Mouse (Mus musculus) limb, embryonic 13.5 days (tissue): ENCODE measurements around the gene Cadps. TPM values are rescaled to one million over a fixed set of nuclear protein-coding genes. Genes with fewer than 3 reads are reported as not detected.

ENCODE experiments used
- ATAC-seq: fragments of 200-750 bp; cut with Nextera tagmentation; 2 replicates; pipeline ENCODE4 v1.8.0; 2017; ENCODE audit warnings: low read depth, moderate number of reproducible peaks, moderate TSS enrichment; ENCODE audit not compliant: low FRiP score
- H3K27ac ChIP-seq: fragments of 300-500 bp; sonication (generic); 2 replicates; pipeline ENCODE4 v1.5.1; 2015; ENCODE audit warnings: inconsistent platforms, mild to moderate bottlenecking, moderate library complexity
- H3K27me3 ChIP-seq: fragments of 300-500 bp; sonication (generic); 2 replicates; pipeline ENCODE4 v1.6.1; 2015; ENCODE audit warnings: mild to moderate bottlenecking, inconsistent platforms
- H3K36me3 ChIP-seq: fragments of 300-500 bp; sonication (generic); 2 replicates; pipeline ENCODE4 v1.6.1; 2015; ENCODE audit warnings: inconsistent platforms, mild to moderate bottlenecking, moderate library complexity
- H3K4me1 ChIP-seq: fragments of 300-500 bp; sonication (generic); 2 replicates; pipeline ENCODE4 v1.6.1; 2015; ENCODE audit warnings: inconsistent platforms
- H3K4me2 ChIP-seq: fragments of 300-500 bp; sonication (generic); replicated peaks from 2 replicates; pipeline ENCODE4 v1.6.1; 2015; ENCODE audit warnings: inconsistent platforms, mild to moderate bottlenecking, moderate library complexity
- H3K4me3 ChIP-seq: fragments of 300-500 bp; sonication (generic); 2 replicates; pipeline ENCODE4 v1.5.1; 2015; ENCODE audit warnings: moderate library complexity, mild to moderate bottlenecking, inconsistent platforms
- H3K9ac ChIP-seq: fragments of 300-500 bp; sonication (generic); 2 replicates; pipeline ENCODE4 v1.6.1; 2015; ENCODE audit warnings: mild to moderate bottlenecking, inconsistent platforms
- H3K9me3 ChIP-seq: fragments of 300-500 bp; sonication (generic); 2 replicates; pipeline ENCODE4 v1.6.1; 2016; ENCODE audit warnings: inconsistent platforms
- WGBS: fragments of 180-500 bp; shearing (Covaris S2); methylation state at CpG from one replicate; pipeline ENCODE4 v1.1.7; 2015; 5-methylcytosine and 5-hydroxymethylcytosine counted together
- polyA plus RNA-seq: library from polyadenylated mRNA; unstranded; fragments of >200 nt; fragmentation: Nextera tagmentation; extraction: Ambion mirVana; gene quantifications from 2 replicates; pipeline ENCODE4 v1.2.1, GENCODE M21; 2015

The Cadps gene
- polyA plus RNA-seq, 1 experiment from 2014 or later = 0.87 TPM

DNA sequence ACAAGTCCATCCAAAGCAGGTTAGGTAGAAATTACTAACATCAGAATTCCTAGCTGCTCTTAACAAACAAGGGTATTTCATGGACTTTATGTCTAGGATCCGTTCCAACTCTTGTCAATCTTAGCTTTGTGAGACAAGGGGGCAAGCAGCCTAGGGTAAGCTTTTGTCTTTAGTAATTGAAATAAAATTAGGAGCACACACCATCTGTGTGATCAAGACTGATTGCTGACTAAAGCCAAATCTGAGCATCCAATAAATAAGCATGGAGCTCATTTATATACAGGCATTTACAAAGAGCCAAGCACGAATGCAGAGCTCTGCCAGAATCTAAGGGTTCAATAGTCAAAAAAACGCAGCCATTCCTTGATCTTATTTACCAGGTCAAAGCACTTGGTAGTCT lies 104.1 kb downstream of the Cadps start:
- Histone ChIP-seq H3K36me3 (no peaks in the 10 kb centered on the region), H3K4me2 (no peak overlapping the region), H3K9me3 (no peaks in the 10 kb centered on the region), H3K27me3 (no peaks in the 10 kb centered on the region), H3K4me3 (no peak overlapping the region), H3K4me1 (no peaks in the 10 kb centered on the region; the same call in 1 of the 2 replicates), H3K9ac (no peak overlapping the region), H3K27ac (no peak overlapping the region)
- no peak for ATAC-seq
- 80% methylated on average over 3 of the region's 3 CpGs for WGBS

DNA sequence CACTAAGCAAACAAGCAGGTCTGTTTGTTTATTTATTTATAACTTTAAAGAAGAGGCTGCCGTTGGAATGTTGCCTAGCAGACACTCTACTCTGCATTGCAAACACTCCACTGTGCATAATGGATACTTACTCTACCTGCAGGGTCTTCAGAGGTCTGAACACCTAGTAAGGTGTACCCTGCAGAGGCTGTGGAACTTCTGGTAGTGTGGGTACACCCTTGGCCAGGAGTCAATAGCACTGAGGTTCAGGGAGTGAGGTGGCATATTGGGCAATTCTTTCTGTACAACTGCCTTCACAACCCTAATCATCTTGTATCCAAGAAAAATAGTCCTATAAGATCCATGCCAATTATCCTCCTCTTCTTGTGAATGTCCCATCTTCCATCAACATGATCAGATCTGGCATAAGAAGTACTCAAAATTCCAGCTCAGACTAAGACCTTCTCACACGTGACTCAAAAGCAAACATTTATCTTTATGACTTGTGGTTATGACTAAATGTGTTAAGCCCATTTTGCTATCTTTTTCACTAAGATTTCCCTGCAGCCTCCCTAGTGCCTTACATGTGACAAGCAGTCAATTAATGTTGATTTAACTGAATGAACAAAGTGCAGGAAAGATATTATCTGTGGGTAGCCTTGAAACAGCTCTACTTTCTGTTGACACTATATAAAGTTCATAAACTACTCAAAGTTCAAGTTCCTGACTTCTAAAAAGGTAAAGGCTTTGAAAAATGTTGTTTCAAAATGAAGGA lies 106.8 kb downstream of the Cadps start:
- ATAC-seq = no peak
- Histone ChIP-seq H3K4me2 (no peak overlapping the region), H3K4me3 (no peak overlapping the region), H3K27ac (no peak overlapping the region), H3K36me3 (no peaks in the 10 kb centered on the region), H3K4me1 (no peaks in the 10 kb centered on the region; the same call in 1 of the 2 replicates), H3K9me3 (no peaks in the 10 kb centered on the region), H3K27me3 (no peaks in the 10 kb centered on the region), H3K9ac (no peak overlapping the region)
- WGBS = 69% methylated on average over 2 of the region's 2 CpGs

DNA sequence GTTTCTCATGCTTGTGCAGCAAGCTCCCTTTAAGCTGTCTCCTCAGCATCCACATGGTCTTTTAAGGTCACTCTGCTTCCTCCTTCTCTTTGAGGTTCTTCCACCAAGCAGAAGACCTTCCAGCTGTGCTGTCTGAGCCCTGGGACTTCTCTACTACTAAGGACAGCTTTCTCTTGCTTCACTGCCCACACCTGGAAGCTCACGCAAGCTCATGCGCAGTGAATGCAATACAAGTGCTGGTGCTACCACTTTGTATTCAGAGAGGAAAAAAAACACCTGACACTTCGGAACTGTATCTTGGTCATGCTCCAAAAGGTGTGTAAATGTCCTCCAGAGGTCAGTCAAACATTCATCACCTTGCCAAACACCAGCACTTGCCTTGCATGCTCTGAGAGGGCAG lies 115.5 kb downstream of the Cadps start:
- H3K9me3 ChIP-seq = no peaks in the 10 kb centered on the region
- H3K4me3 ChIP-seq = no peak overlapping the region
- no peaks in the 10 kb centered on the region for H3K4me1 ChIP-seq
- 88% methylated on average over 3 of the region's 3 CpGs for WGBS
- no peak for ATAC-seq
- no peak overlapping the region for H3K9ac ChIP-seq
- H3K4me2 ChIP-seq = no peak overlapping the region
- H3K27me3 ChIP-seq = no peaks in the 10 kb centered on the region
- H3K36me3 ChIP-seq = no peaks in the 10 kb centered on the region
- H3K27ac ChIP-seq = no peak overlapping the region

DNA sequence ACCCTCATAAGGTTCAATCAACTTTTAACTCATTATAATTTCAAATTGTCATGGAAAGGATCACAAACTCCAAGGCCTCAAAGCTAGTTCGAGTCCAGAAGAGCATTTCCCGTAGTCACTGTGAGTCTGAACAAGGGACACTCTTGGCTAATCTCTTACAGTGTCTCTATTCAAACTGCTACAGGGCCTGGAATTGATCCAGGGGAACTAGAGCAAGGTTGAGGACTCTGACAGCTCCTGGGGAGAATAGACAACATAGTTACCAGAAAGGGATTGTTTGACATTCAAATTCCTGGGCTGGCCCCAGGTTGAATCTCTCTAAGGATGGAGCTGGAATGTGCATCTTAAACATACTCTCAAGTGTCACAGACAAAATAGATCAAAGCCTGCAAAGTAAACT lies 118.4 kb downstream of the Cadps start:
- Histone ChIP-seq H3K36me3 (no peaks in the 10 kb centered on the region), H3K27me3 (no peaks in the 10 kb centered on the region), H3K9me3 (no peaks in the 10 kb centered on the region), H3K4me3 (no peak overlapping the region), H3K4me2 (no peak overlapping the region), H3K4me1 (no peaks in the 10 kb centered on the region), H3K9ac (no peak overlapping the region), H3K27ac (no peak overlapping the region)
- no peak for ATAC-seq
- 87% methylated on average over 2 of the region's 2 CpGs for WGBS

DNA sequence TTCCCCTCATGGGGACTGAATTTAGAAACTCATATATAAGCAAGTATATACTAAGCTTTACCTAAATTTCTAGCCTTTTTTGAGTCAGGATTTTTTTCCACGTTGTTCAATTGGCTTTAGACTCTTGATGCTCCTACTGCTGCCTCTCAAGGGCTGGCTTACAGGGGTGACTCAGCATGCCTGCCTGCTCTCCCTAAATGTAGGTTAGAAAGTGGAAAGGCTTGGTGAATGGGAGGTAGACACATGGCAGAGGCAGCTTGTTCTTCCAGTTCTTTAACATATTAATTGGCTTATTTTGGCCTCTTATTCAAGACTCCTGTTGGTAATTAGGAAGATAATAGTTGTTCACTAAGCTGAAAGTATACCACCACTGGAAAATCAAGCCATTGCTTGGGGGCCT lies 132.7 kb downstream of the Cadps start:
- WGBS = 62% methylated on average over 1 of the region's 1 CpGs
- H3K9ac ChIP-seq = no peak overlapping the region
- H3K4me2 ChIP-seq = no peak overlapping the region
- no peaks in the 10 kb centered on the region for H3K4me1 ChIP-seq
- H3K4me3 ChIP-seq = no peak overlapping the region
- H3K9me3 ChIP-seq = no peaks in the 10 kb centered on the region; the same call in 1 of the 2 replicates
- H3K27ac ChIP-seq = no peak overlapping the region
- H3K27me3 ChIP-seq = 0 out of 2 replicates have a peak, but pooled peaks cover 6% of the 10 kb centered on the region
- H3K36me3 ChIP-seq = no peaks in the 10 kb centered on the region
- ATAC-seq = no peak

DNA sequence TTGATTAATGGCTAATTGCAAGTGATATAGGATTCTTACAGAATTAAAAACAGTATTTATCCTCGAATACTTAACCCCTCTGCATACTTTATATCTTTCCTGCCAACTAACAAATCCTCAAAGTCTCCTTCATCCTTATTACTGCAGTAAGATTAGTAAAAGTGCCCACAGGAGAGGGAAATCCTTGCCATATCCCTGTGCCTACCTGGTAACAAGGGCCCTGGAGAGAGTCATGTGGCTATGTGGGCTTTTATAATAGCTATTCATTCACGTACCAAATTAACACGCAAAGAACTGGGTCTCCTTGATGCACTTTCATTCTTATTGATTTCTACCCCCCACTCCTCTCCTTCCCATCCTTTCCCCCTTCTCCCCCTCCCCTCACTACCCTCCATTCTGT lies 137.9 kb downstream of the Cadps start:
- Histone ChIP-seq H3K27ac (no peak overlapping the region), H3K4me3 (no peak overlapping the region), H3K4me2 (no peak overlapping the region), H3K9me3 (no peaks in the 10 kb centered on the region), H3K9ac (no peak overlapping the region), H3K27me3 (0 out of 2 replicates have a peak, but pooled peaks cover 6% of the 10 kb centered on the region), H3K36me3 (no peaks in the 10 kb centered on the region), H3K4me1 (peaks cover 10% of the 10 kb centered on the region)
- no peak for ATAC-seq
- 65% methylated on average over 3 of the region's 3 CpGs for WGBS

DNA sequence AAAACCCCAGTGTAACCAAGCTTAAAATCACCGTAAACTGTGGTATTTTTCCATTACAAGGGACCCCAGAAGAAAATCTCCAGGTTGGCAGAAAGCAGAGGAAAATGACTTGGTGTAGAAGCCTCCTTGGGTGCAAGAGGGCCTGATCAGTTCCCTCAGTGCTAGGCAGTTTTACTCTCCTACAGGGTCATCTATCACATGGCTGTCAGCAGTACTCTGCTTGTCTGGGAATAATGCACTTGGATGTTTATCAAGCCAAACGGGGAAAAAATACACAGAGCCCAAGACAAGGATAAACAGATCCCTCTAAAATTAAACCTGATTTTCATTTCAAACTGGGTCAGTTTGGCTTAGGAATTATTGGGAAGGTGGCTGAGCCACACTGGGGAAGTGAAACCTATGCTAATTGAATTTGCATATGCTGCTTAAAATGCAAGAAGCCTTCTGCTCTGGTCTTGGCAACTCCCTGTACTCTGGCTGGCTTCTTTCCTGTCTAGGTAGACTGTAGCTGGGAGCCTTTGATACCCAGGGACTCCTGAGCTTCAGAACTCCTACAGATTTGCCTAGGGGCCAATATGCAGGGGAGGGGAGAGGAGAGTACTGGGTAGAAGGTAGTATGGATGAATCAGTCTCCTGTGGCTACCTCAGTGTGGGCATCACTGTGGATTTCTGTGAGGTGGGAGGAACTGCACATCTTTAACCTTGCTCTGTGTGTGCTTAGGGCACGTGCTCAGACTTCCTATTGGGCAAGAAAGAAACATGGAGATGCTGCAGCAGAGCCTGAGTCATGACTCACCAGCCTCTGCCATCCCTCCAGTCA lies 141.8 kb downstream of the Cadps start:
- Histone ChIP-seq H3K4me1 (peaks cover 10% of the 10 kb centered on the region), H3K9me3 (no peaks in the 10 kb centered on the region), H3K27me3 (no peaks in the 10 kb centered on the region), H3K4me2 (no peak overlapping the region), H3K27ac (no peak overlapping the region), H3K4me3 (no peak overlapping the region), H3K36me3 (no peaks in the 10 kb centered on the region), H3K9ac (no peak overlapping the region)
- 40% methylated on average over 3 of the region's 3 CpGs for WGBS
- no peak for ATAC-seq

DNA sequence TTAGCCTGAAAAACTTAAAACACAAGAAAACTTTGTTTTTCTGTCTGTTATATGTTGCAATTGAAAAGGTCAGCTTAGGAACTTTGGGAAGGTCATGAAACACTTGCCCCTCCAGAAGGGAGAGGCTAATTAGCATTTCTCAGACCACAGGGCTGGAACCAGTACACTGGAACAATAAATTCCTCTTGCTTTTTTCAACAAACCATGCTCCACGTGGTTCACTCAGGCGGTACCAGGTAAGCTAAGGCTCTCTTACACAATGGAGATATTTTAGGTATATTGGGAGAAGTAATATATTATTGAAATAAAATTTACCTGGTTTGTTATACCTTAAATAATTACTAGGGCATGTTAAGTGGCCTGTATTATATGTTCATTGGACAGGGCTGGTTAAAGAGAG lies 161.4 kb downstream of the Cadps start:
- Histone ChIP-seq H3K4me2 (no peak overlapping the region), H3K9ac (no peak overlapping the region), H3K36me3 (no peaks in the 10 kb centered on the region), H3K27me3 (no peaks in the 10 kb centered on the region), H3K4me1 (no peaks in the 10 kb centered on the region), H3K9me3 (no peaks in the 10 kb centered on the region), H3K4me3 (no peak overlapping the region), H3K27ac (no peak overlapping the region)
- WGBS = 67% methylated on average over 2 of the region's 2 CpGs
- ATAC-seq = no peak

DNA sequence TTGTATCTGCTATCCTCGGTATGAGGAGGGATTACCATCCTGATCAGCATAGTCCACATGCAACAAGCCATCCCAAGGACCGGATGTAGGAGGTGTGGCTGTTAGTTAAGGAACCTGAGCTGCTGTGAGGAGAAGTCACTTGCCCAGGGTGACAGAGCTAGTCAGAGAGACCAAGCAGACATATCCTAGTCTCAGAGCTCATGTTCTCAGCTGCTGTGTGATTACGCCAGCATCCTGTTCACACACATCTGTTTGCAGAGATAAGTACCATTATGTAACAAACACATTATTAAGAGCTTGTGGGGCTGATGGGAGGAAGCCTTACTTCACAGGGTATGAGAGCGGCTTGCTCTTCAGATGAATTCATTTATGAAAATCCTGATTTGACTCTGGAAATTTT lies 165.5 kb downstream of the Cadps start:
- Histone ChIP-seq H3K36me3 (no peaks in the 10 kb centered on the region), H3K9ac (no peak overlapping the region), H3K4me3 (no peak overlapping the region), H3K9me3 (no peaks in the 10 kb centered on the region), H3K4me1 (no peaks in the 10 kb centered on the region), H3K27ac (no peak overlapping the region), H3K4me2 (no peak overlapping the region), H3K27me3 (no peaks in the 10 kb centered on the region)
- 68% methylated on average over 4 of the region's 4 CpGs for WGBS
- no peak for ATAC-seq

DNA sequence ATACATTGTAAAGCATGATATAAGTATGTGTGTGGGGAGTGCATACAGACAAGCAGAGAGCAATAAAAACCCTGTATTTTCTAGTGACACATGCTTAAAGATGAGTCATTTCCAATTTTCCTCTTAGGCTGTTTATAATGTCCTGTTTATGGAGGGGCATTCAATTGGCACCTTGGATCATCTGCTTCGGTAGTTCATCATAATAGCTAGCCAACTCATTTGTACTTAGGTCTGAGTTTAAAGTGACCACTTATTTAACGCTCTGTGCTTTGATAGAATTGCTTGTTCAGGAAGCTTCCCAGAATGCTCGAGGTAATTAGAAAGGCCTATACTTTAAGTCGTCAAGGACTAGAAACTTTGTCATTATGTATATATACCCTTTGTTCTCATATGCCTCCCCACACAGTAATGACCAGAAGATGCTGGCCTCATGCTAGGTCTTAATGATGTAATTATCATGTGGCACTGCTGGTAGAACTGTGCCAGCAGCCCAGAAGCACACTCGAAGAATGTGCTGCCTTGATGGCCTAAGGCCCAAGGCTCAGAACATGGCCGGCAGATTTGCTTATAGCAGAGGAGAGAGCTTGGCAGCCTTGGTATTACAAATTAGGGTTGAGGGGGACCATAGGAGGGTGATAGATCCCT lies 179.9 kb downstream of the Cadps start:
- ATAC-seq = no peak
- WGBS = 72% methylated on average over 6 of the region's 6 CpGs
- no peaks in the 10 kb centered on the region for H3K36me3 ChIP-seq
- H3K4me1 ChIP-seq = no peaks in the 10 kb centered on the region
- no peak overlapping the region for H3K9ac ChIP-seq
- no peak overlapping the region for H3K4me2 ChIP-seq
- no peak overlapping the region for H3K4me3 ChIP-seq
- no peaks in the 10 kb centered on the region for H3K27me3 ChIP-seq
- no peaks in the 10 kb centered on the region for H3K9me3 ChIP-seq
- H3K27ac ChIP-seq = no peak overlapping the region

DNA sequence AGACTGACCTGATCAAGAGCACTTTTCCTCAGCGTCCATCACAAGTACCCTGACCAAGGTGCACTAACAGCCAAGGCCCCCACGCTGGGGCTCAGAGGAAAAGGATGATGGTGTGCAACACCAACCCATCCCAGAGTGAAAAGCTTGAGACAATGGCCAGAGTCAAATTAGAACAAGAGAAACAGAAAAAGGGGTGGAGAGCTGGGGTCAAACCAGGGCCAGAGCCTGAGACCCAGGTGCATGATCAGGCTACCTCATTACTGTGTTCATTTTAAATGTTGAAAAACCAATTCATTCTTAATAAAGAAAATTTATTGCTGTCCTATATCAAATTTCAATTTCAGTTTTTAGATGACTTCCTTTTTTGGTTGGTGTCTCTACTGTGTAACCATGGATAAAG lies 184.1 kb downstream of the Cadps start:
- Histone ChIP-seq H3K36me3 (no peaks in the 10 kb centered on the region), H3K4me2 (no peak overlapping the region), H3K4me1 (no peaks in the 10 kb centered on the region), H3K4me3 (no peak overlapping the region), H3K9ac (no peak overlapping the region), H3K27ac (no peak overlapping the region), H3K9me3 (no peaks in the 10 kb centered on the region), H3K27me3 (no peaks in the 10 kb centered on the region)
- 81% methylated on average over 2 of the region's 2 CpGs for WGBS
- no peak for ATAC-seq

DNA sequence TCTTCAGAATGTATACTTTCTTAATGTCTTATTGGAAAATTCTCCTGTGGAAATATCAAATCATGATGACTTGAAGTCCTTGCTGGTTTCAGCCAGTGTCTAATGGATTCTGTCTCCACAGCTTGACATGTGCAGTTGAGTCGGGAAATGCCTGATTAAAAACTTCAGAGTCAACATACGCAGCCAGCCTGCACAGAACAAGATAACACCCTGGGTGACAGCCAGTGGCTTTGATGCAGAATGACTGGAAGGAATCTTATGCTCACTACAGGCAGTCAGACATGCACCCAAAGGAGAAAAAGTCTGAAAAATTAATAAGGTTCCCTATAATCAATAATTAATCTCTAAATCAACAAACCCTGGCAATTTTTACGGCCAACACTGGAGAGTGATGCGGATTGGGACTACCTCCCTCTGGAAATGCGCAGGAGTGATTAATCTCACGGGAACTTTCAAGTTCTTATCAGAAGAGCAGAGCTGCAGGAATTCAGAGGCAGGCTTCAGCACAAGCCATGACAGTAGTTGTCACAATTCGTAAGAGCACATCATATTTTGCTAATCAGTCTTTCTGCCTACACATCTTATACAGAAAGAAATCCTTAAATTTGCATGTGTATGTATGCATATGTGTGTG lies 185.6 kb downstream of the Cadps start:
- Histone ChIP-seq H3K9ac (no peak overlapping the region), H3K27me3 (no peaks in the 10 kb centered on the region), H3K27ac (no peak overlapping the region), H3K4me1 (no peaks in the 10 kb centered on the region), H3K4me2 (no peak overlapping the region), H3K9me3 (no peaks in the 10 kb centered on the region), H3K4me3 (no peak overlapping the region), H3K36me3 (no peaks in the 10 kb centered on the region)
- 82% methylated on average over 7 of the region's 7 CpGs for WGBS
- ATAC-seq = no peak
